Comparison of ENCODE assay signal across 8 mouse cellular contexts in the genomic region with DNA sequence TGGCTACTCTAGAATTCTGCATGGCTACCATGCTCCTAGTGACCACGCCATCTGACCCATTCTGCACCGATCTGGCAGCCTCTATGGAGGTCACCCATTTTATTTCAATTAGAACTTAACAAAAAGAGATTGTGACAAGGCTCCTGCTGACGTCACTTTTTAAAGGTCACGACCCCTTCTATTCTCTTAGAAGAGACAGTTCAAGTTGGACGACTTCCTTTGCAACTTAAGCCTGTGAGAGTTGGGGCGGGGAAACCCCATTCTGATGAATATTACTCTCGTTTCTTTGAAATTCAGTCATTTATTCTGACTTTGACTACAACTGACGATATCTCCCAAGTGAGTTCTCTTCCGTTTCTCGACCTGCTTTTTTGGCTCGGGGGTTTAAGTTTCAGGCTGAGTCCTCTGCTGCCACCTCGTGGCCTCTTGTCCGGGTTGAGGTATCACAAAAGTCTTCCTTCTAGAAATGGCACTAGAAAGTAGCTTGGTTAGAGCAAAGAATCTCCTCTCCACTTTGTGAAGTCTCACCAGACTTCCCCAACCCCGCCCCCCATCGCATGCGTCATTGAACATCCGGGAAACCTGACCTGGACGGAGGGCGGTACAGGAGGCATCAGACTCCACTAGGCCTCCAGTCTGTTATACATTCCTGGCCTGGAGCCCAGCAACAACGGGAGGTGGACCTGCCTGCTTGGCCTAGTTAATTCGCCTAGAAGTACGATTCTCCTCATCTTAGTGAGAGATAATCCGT. TPM values are rescaled to one million over a fixed set of nuclear protein-coding genes. Genes with fewer than 3 reads are reported as not detected.
DNase-seq lines count a peak whose midpoint lies in the region; ATAC-seq and TF ChIP-seq lines count a peak whose summit lies in the region.

No protein-coding gene starts in this region.

- peak; percentile 88 for TF ChIP-seq CTCF in kidney, postnatal 0 days (IDR thresholded peaks at IDR 0.05; ENCODE audit: low read depth)
- peak; percentile 82 for TF ChIP-seq CTCF in liver, embryonic 14.5 days (IDR thresholded peaks at IDR 0.05; ENCODE audit: low read depth)

- H3K36me3 ChIP-seq in heart, embryonic 13.5 days, result no peaks in the 10 kb centered on the region
- H3K36me3 ChIP-seq in kidney, postnatal 0 days (ENCODE audit: insufficient read depth, low read length), result no peaks in the 10 kb centered on the region
- H3K36me3 ChIP-seq in liver, embryonic 14.5 days (replicated peaks; ENCODE audit: control insufficient read depth, insufficient read depth, low read depth), result no peaks in the 10 kb centered on the region
- H3K36me3 ChIP-seq in stomach, embryonic 16.5 days (ENCODE audit: control insufficient read depth, insufficient read depth, low read length), result no peaks in the 10 kb centered on the region

- no peaks in the 10 kb centered on the region for H3K27me3 ChIP-seq in heart, embryonic 13.5 days (replicated peaks)
- no peaks in the 10 kb centered on the region for H3K27me3 ChIP-seq in kidney, postnatal 0 days (ENCODE audit: insufficient read depth, low read length)
- no peaks in the 10 kb centered on the region for H3K27me3 ChIP-seq in liver, embryonic 14.5 days (ENCODE audit: control insufficient read depth, insufficient read depth, low read length)
- H3K27me3 ChIP-seq in stomach, embryonic 16.5 days (ENCODE audit: control insufficient read depth, insufficient read depth, low read length), result no peaks in the 10 kb centered on the region

- peak overlapping the region; percentile 68 for H3K4me2 ChIP-seq in heart, embryonic 13.5 days
- H3K4me2 ChIP-seq in kidney, postnatal 0 days (ENCODE audit: low read length), result peak overlapping the region; percentile 51
- peak overlapping the region; percentile 83 for H3K4me2 ChIP-seq in liver, embryonic 14.5 days (ENCODE audit: low read depth)
- H3K4me2 ChIP-seq in stomach, embryonic 16.5 days (ENCODE audit: low read depth, low read length), result peak overlapping the region; percentile 61

- peak overlapping the region; percentile 52 for H3K4me3 ChIP-seq in brown adipose tissue, adult 24 weeks (ENCODE audit: insufficient read depth, low read depth, low read length)
- peak overlapping the region; percentile 42 for H3K4me3 ChIP-seq in heart, embryonic 13.5 days
- H3K4me3 ChIP-seq in kidney, postnatal 0 days (replicated peaks; ENCODE audit: low read depth, low read length), result peak overlapping the region; percentile 2; the same call in 1 of the 2 replicates
- peak overlapping the region; percentile 40 to 51 for H3K4me3 ChIP-seq in liver, embryonic 14.5 days (ENCODE audit: insufficient read depth in 1 of 2, low read depth in 2 of 2, low read length in 2 of 2)
- H3K4me3 ChIP-seq in stomach, embryonic 16.5 days (replicated peaks; ENCODE audit: low read length), result peak overlapping the region; percentile 30

- DNase-seq in CD4-positive, CD25-positive, alpha-beta regulatory T cell, adult 2 months (ENCODE audit: low read depth, low spot score), result peak; percentile 95
- DNase-seq in kidney, postnatal 0 days (ENCODE audit: low spot score), result peak; percentile 97
- DNase-seq in liver, embryonic 14.5 days (ENCODE audit: low read depth in 3 of 3, low spot score in 3 of 3), result peak; percentile 71 to 81 (median 73)
- peak; percentile 91 for DNase-seq in neural tube, embryonic 10.5 days (ENCODE audit: extremely low spot score, low spot score)

- H3K27ac ChIP-seq in brown adipose tissue, adult 24 weeks (replicated peaks; ENCODE audit: low read depth, low read length), result peak overlapping the region; percentile 80
- H3K27ac ChIP-seq in heart, embryonic 13.5 days (replicated peaks), result peak overlapping the region; percentile 86
- peak overlapping the region; percentile 79 for H3K27ac ChIP-seq in kidney, postnatal 0 days
- H3K27ac ChIP-seq in liver, embryonic 14.5 days, result peak overlapping the region; percentile 93
- H3K27ac ChIP-seq in stomach, embryonic 16.5 days (ENCODE audit: low read length), result peak overlapping the region; percentile 77

- ATAC-seq in erythroid progenitor cell, adult 5-6 weeks (replicated peaks; ENCODE audit: low FRiP score, poor library complexity, severe bottlenecking), result peak; percentile 61
- ATAC-seq in heart, embryonic 13.5 days (ENCODE audit: extremely low read depth, insufficient number of reproducible peaks, low FRiP score, low TSS enrichment), result no peak; the same call in 1 of the 2 replicates
- ATAC-seq in kidney, postnatal 0 days (replicated peaks; ENCODE audit: low FRiP score, low read depth), result peak; percentile 61
- ATAC-seq in liver, embryonic 14.5 days (ENCODE audit: insufficient read depth), result peak; percentile 15; the same call in 1 of the 2 replicates
- peak; percentile 32 for ATAC-seq in stomach, embryonic 16.5 days (ENCODE audit: insufficient read depth, low FRiP score)

- WGBS in heart, embryonic 13.5 days, result 4% methylated on average over 23 of the region's 23 CpGs
- WGBS in kidney, postnatal 0 days, result 4% methylated on average over 23 of the region's 23 CpGs
- WGBS in liver, embryonic 14.5 days (ENCODE audit: insufficient replicate concordance), result 6% methylated on average over 23 of the region's 23 CpGs
- WGBS in stomach, embryonic 16.5 days, result 4% methylated on average over 23 of the region's 23 CpGs

- H3K9me3 ChIP-seq in heart, embryonic 13.5 days, result no peaks in the 10 kb centered on the region
- H3K9me3 ChIP-seq in kidney, postnatal 0 days (replicated peaks; ENCODE audit: low read length), result no peaks in the 10 kb centered on the region
- H3K9me3 ChIP-seq in liver, embryonic 14.5 days (ENCODE audit: control insufficient read depth, low read length), result no peaks in the 10 kb centered on the region
- H3K9me3 ChIP-seq in stomach, embryonic 16.5 days (replicated peaks; ENCODE audit: control insufficient read depth, low read length), result no peaks in the 10 kb centered on the region

- H3K9ac ChIP-seq in heart, embryonic 13.5 days, result peak overlapping the region; percentile 75
- H3K9ac ChIP-seq in kidney, postnatal 0 days (ENCODE audit: low read depth, low read length), result peak overlapping the region; percentile 31
- peak overlapping the region; percentile 59 for H3K9ac ChIP-seq in liver, embryonic 14.5 days (replicated peaks)
- H3K9ac ChIP-seq in stomach, embryonic 16.5 days (ENCODE audit: low read length), result peak overlapping the region; percentile 43

- no peak for TF ChIP-seq EP300 in liver, embryonic 14.5 days (IDR thresholded peaks at IDR 0.05; ENCODE audit: low read depth)

- H3K4me1 ChIP-seq in brown adipose tissue, adult 24 weeks (ENCODE audit: control insufficient read depth, insufficient read depth, insufficient read length, low read length), result peaks cover 6% of the 10 kb centered on the region; the same call in 1 of the 2 replicates
- peaks cover 43% of the 10 kb centered on the region for H3K4me1 ChIP-seq in heart, embryonic 13.5 days
- peaks cover 13% of the 10 kb centered on the region for H3K4me1 ChIP-seq in kidney, postnatal 0 days (replicated peaks; ENCODE audit: insufficient read depth, low read length)
- peaks cover 49 to 55% of the 10 kb centered on the region in 2 experiments for H3K4me1 ChIP-seq in liver, embryonic 14.5 days (replicated peaks; ENCODE audit: control insufficient read depth in 2 of 2, insufficient read depth in 2 of 2, low read length in 1 of 2)
- H3K4me1 ChIP-seq in stomach, embryonic 16.5 days (ENCODE audit: control insufficient read depth, insufficient read depth, low read length), result peaks cover 24% of the 10 kb centered on the region

RNA-seq across cellular contexts. Expression of gene Zfp219, which starts 2.4 kb away (rescaled TPM):
- 21.9 and 27.3 TPM in 2 replicates for polyA plus RNA-seq in brown adipose tissue, adult 24 weeks (2012; ENCODE audit: insufficient read depth, insufficient read length, missing spikeins)
- total RNA-seq in erythroid progenitor cell, adult 5-6 weeks (2015; ENCODE audit: low replicate concordance), result 2.2 and 4.2 TPM in 2 replicates
- total RNA-seq in erythroid progenitor cell, adult 5-6 weeks (2017; ENCODE audit: low replicate concordance), result 3.9 and 4.8 TPM in 2 replicates
- 14.5 and 15.6 TPM in 2 replicates for polyA plus RNA-seq in heart, embryonic 13.5 days (2015; fragmentation: Nextera tagmentation; extraction: Ambion mirVana)
- 34.0 and 35.8 TPM in 2 replicates for polyA plus RNA-seq in kidney, postnatal 0 days (2015; fragmentation: Nextera tagmentation; extraction: Ambion mirVana)
- 9.7 and 10.4 TPM in 2 replicates for polyA plus RNA-seq in liver, embryonic 14.5 days (2012; rRNA removed)
- polyA plus RNA-seq in liver, embryonic 14.5 days (2014; fragmentation: Nextera tagmentation; extraction: Ambion mirVana), result 7.4 and 9.8 TPM in 2 replicates
- 23.1 and 24.4 TPM in 2 replicates for polyA plus RNA-seq in stomach, embryonic 16.5 days (2015; fragmentation: Nextera tagmentation; extraction: Ambion mirVana)

RNA-seq across cellular contexts. Expression of gene Tmem253, which starts 7.4 kb away (rescaled TPM):
- 3.0 and 7.6 TPM in 2 replicates for polyA plus RNA-seq in brown adipose tissue, adult 24 weeks (2012; ENCODE audit: insufficient read depth, insufficient read length, missing spikeins)
- 6.5 TPM in 1 of 2 replicates, not detected in the other for total RNA-seq in erythroid progenitor cell, adult 5-6 weeks (2015; ENCODE audit: low replicate concordance)
- 0.15 TPM in 1 of 2 replicates, not detected in the other for total RNA-seq in erythroid progenitor cell, adult 5-6 weeks (2017; ENCODE audit: low replicate concordance)
- 0.43 and 1.1 TPM in 2 replicates for polyA plus RNA-seq in heart, embryonic 13.5 days (2015; fragmentation: Nextera tagmentation; extraction: Ambion mirVana)
- polyA plus RNA-seq in kidney, postnatal 0 days (2015; fragmentation: Nextera tagmentation; extraction: Ambion mirVana), result 1.7 and 2.3 TPM in 2 replicates
- polyA plus RNA-seq in liver, embryonic 14.5 days (2012; rRNA removed), result 0.06 and 0.08 TPM in 2 replicates
- 0.24 TPM in 1 of 2 replicates, not detected in the other for polyA plus RNA-seq in liver, embryonic 14.5 days (2014; fragmentation: Nextera tagmentation; extraction: Ambion mirVana)
- polyA plus RNA-seq in stomach, embryonic 16.5 days (2015; fragmentation: Nextera tagmentation; extraction: Ambion mirVana), result 8.0 and 12.8 TPM in 2 replicates

RNA-seq across cellular contexts. Expression of gene Olfr221, which starts 19.4 kb away (rescaled TPM):
- not detected in 2 replicates for polyA plus RNA-seq in brown adipose tissue, adult 24 weeks (2012; ENCODE audit: insufficient read depth, insufficient read length, missing spikeins)
- not detected in 2 replicates for total RNA-seq in erythroid progenitor cell, adult 5-6 weeks (2015; ENCODE audit: low replicate concordance)
- total RNA-seq in erythroid progenitor cell, adult 5-6 weeks (2017; ENCODE audit: low replicate concordance), result not detected in 2 replicates
- polyA plus RNA-seq in heart, embryonic 13.5 days (2015; fragmentation: Nextera tagmentation; extraction: Ambion mirVana), result not detected in 2 replicates
- polyA plus RNA-seq in kidney, postnatal 0 days (2015; fragmentation: Nextera tagmentation; extraction: Ambion mirVana), result not detected in 2 replicates
- not detected in 2 replicates for polyA plus RNA-seq in liver, embryonic 14.5 days (2012; rRNA removed)
- not detected in 2 replicates for polyA plus RNA-seq in liver, embryonic 14.5 days (2014; fragmentation: Nextera tagmentation; extraction: Ambion mirVana)
- polyA plus RNA-seq in stomach, embryonic 16.5 days (2015; fragmentation: Nextera tagmentation; extraction: Ambion mirVana), result not detected in 2 replicates

RNA-seq across cellular contexts. Expression of gene Arhgef40, which starts 38.4 kb away (rescaled TPM):
- polyA plus RNA-seq in brown adipose tissue, adult 24 weeks (2012; ENCODE audit: insufficient read depth, insufficient read length, missing spikeins), result 29.4 and 30.1 TPM in 2 replicates
- total RNA-seq in erythroid progenitor cell, adult 5-6 weeks (2015; ENCODE audit: low replicate concordance), result 6.5 and 20.5 TPM in 2 replicates
- 11.6 and 16.2 TPM in 2 replicates for total RNA-seq in erythroid progenitor cell, adult 5-6 weeks (2017; ENCODE audit: low replicate concordance)
- 63.9 and 69.5 TPM in 2 replicates for polyA plus RNA-seq in heart, embryonic 13.5 days (2015; fragmentation: Nextera tagmentation; extraction: Ambion mirVana)
- 58.0 and 61.3 TPM in 2 replicates for polyA plus RNA-seq in kidney, postnatal 0 days (2015; fragmentation: Nextera tagmentation; extraction: Ambion mirVana)
- 14.1 and 15.3 TPM in 2 replicates for polyA plus RNA-seq in liver, embryonic 14.5 days (2012; rRNA removed)
- 9.4 and 16.5 TPM in 2 replicates for polyA plus RNA-seq in liver, embryonic 14.5 days (2014; fragmentation: Nextera tagmentation; extraction: Ambion mirVana)
- 81.9 and 92.6 TPM in 2 replicates for polyA plus RNA-seq in stomach, embryonic 16.5 days (2015; fragmentation: Nextera tagmentation; extraction: Ambion mirVana)

Comparison
In these comparisons a context has a peak if more than half of its experiments do, and no peak if none do; other contexts are left out.
1. H3K4me3 ChIP-seq: peak in every context shown above with its lines; median percentile 52 in brown adipose tissue, adult 24 weeks; 46 in liver, embryonic 14.5 days; 42 in heart, embryonic 13.5 days; 30 in stomach, embryonic 16.5 days; 2 in kidney, postnatal 0 days.